Comparison of ENCODE assay signal across 15 mouse cellular contexts in genomic region chr9:78847890-78848563, GRCm38 (mm10).
DNase-seq lines count a peak whose midpoint lies in the region; ATAC-seq lines count a peak whose summit lies in the region.
"Had no signal": no experiment of that assay in that cellular context is flagged by ENCODE, and none has a peak within 500 bp of the region (broad histone marks: within the 10 kb centered on the region; RNA-seq: fewer than 3 reads in every experiment).

No protein-coding gene starts in this region.

- H3K27ac ChIP-seq in heart, embryonic 11.5 days (ENCODE audit: low read depth, low read length): 0 out of 2 replicates have a peak overlapping the region, but pooled peaks have one; percentile 35
- no peak overlapping the region for H3K27ac ChIP-seq in hindbrain, embryonic 14.5 days
- H3K27ac ChIP-seq in hindbrain, embryonic 10.5 days: no peak overlapping the region
- H3K27ac ChIP-seq in limb, embryonic 11.5 days (replicated peaks; ENCODE audit: low read depth, low read length): no peak overlapping the region
- no peak overlapping the region for H3K27ac ChIP-seq in midbrain, embryonic 15.5 days
- H3K27ac ChIP-seq: left cerebral cortex, adult 2 months; macrophage; stomach, embryonic 15.5 days had no signal

- H3K4me3 ChIP-seq in heart, embryonic 11.5 days (ENCODE audit: low read depth, low read length): no peak overlapping the region
- H3K4me3 ChIP-seq in hindbrain, embryonic 14.5 days (replicated peaks; ENCODE audit: low read length): no peak overlapping the region
- no peak overlapping the region for H3K4me3 ChIP-seq in hindbrain, embryonic 10.5 days
- H3K4me3 ChIP-seq in limb, embryonic 11.5 days (ENCODE audit: low read depth, low read length): no peak overlapping the region
- no peak overlapping the region for H3K4me3 ChIP-seq in midbrain, embryonic 15.5 days
- H3K4me3 ChIP-seq: left cerebral cortex, adult 2 months; stomach, embryonic 15.5 days had no signal

- no peaks in the 10 kb centered on the region for H3K36me3 ChIP-seq in heart, embryonic 11.5 days (ENCODE audit: control insufficient read depth, insufficient read depth, low read length)
- no peaks in the 10 kb centered on the region for H3K36me3 ChIP-seq in hindbrain, embryonic 14.5 days (replicated peaks; ENCODE audit: control insufficient read depth, insufficient read depth)
- no peaks in the 10 kb centered on the region for H3K36me3 ChIP-seq in hindbrain, embryonic 10.5 days
- H3K36me3 ChIP-seq in limb, embryonic 11.5 days (ENCODE audit: control insufficient read depth, insufficient read depth, low read length): no peaks in the 10 kb centered on the region
- no peaks in the 10 kb centered on the region for H3K36me3 ChIP-seq in midbrain, embryonic 15.5 days (replicated peaks)
- H3K36me3 ChIP-seq: stomach, embryonic 15.5 days had no signal

- peaks cover 11% of the 10 kb centered on the region; the same call in 1 of the 2 replicates for H3K4me1 ChIP-seq in heart, embryonic 11.5 days (ENCODE audit: control insufficient read depth, insufficient read depth, low read length)
- H3K4me1 ChIP-seq in hindbrain, embryonic 14.5 days (replicated peaks; ENCODE audit: control insufficient read depth, insufficient read depth, low read length): no peaks in the 10 kb centered on the region
- peaks cover 9% of the 10 kb centered on the region; the same call in 1 of the 2 replicates for H3K4me1 ChIP-seq in hindbrain, embryonic 10.5 days (replicated peaks)
- H3K4me1 ChIP-seq in limb, embryonic 11.5 days (ENCODE audit: control insufficient read depth, insufficient read depth, low read length): 0 out of 2 replicates have a peak, but pooled peaks cover 5% of the 10 kb centered on the region
- peaks cover 5% of the 10 kb centered on the region; the same call in 1 of the 2 replicates for H3K4me1 ChIP-seq in midbrain, embryonic 15.5 days

- H3K4me2 ChIP-seq in heart, embryonic 11.5 days: peak overlapping the region; percentile 42
- H3K4me2 ChIP-seq in hindbrain, embryonic 14.5 days (replicated peaks): no peak overlapping the region
- H3K4me2 ChIP-seq in limb, embryonic 11.5 days (ENCODE audit: low read depth, severe bottlenecking): no peak overlapping the region
- no peak overlapping the region for H3K4me2 ChIP-seq in midbrain, embryonic 15.5 days
- H3K4me2 ChIP-seq: stomach, embryonic 15.5 days had no signal

- no peaks in the 10 kb centered on the region for H3K9me3 ChIP-seq in heart, embryonic 11.5 days (replicated peaks; ENCODE audit: control insufficient read depth, low read length)
- H3K9me3 ChIP-seq in hindbrain, embryonic 14.5 days (ENCODE audit: control insufficient read depth, low read length): no peaks in the 10 kb centered on the region
- no peaks in the 10 kb centered on the region for H3K9me3 ChIP-seq in hindbrain, embryonic 10.5 days
- no peaks in the 10 kb centered on the region for H3K9me3 ChIP-seq in limb, embryonic 11.5 days (ENCODE audit: control insufficient read depth, low read length)
- no peaks in the 10 kb centered on the region for H3K9me3 ChIP-seq in midbrain, embryonic 15.5 days
- H3K9me3 ChIP-seq: stomach, embryonic 15.5 days had no signal

- no peak overlapping the region for H3K9ac ChIP-seq in heart, embryonic 11.5 days (ENCODE audit: low read depth, low read length)
- no peak overlapping the region for H3K9ac ChIP-seq in hindbrain, embryonic 14.5 days
- no peak overlapping the region for H3K9ac ChIP-seq in limb, embryonic 11.5 days (ENCODE audit: low read length)
- no peak overlapping the region for H3K9ac ChIP-seq in midbrain, embryonic 15.5 days
- H3K9ac ChIP-seq: stomach, embryonic 15.5 days had no signal

- intact Hi-C loops in heart, postnatal 25 days (cut with DNase I): no loop called here

- WGBS in heart, embryonic 11.5 days (ENCODE audit: insufficient replicate concordance): 31% methylated on average over 9 of the region's 9 CpGs
- 55% methylated on average over 9 of the region's 9 CpGs for WGBS in hindbrain, embryonic 14.5 days
- WGBS in hindbrain, embryonic 10.5 days: 74% methylated on average over 9 of the region's 9 CpGs
- 61% methylated on average over 9 of the region's 9 CpGs for WGBS in limb, embryonic 11.5 days
- 38% methylated on average over 9 of the region's 9 CpGs for WGBS in midbrain, embryonic 15.5 days

- no peak; the same call in 1 of the 2 replicates for ATAC-seq in heart, embryonic 11.5 days (replicated peaks; ENCODE audit: insufficient number of reproducible peaks, low FRiP score, low TSS enrichment)
- peak; percentile 48; the same call in 1 of the 2 replicates for ATAC-seq in hindbrain, embryonic 14.5 days (ENCODE audit: low FRiP score)
- ATAC-seq in limb, embryonic 11.5 days (ENCODE audit: insufficient number of reproducible peaks, low FRiP score, low TSS enrichment, low read depth): no peak
- ATAC-seq in midbrain, embryonic 15.5 days (replicated peaks): peak; percentile 58; the same call in 1 of the 2 replicates
- ATAC-seq: CD4-positive, CD25-positive, alpha-beta regulatory T cell, adult 4 months had no signal

- no peaks in the 10 kb centered on the region for H3K27me3 ChIP-seq in heart, embryonic 11.5 days (ENCODE audit: control insufficient read depth, insufficient read depth, low read length)
- H3K27me3 ChIP-seq in hindbrain, embryonic 14.5 days (ENCODE audit: control insufficient read depth, insufficient read depth, low read length): no peaks in the 10 kb centered on the region
- no peaks in the 10 kb centered on the region for H3K27me3 ChIP-seq in hindbrain, embryonic 10.5 days (ENCODE audit: insufficient read depth, poor library complexity, severe bottlenecking)
- H3K27me3 ChIP-seq in limb, embryonic 11.5 days (ENCODE audit: control insufficient read depth, insufficient read depth, low read length): no peaks in the 10 kb centered on the region
- no peaks in the 10 kb centered on the region for H3K27me3 ChIP-seq in midbrain, embryonic 15.5 days (replicated peaks)
- H3K27me3 ChIP-seq: stomach, embryonic 15.5 days had no signal

- DNase-seq in heart, postnatal 25 days (ENCODE audit: low spot score): no peak
- DNase-seq in hindbrain, embryonic 14.5 days (ENCODE audit: low spot score): no peak
- no peak for DNase-seq in hindbrain, embryonic 10.5 days (ENCODE audit: low spot score)
- peak; percentile 36 for DNase-seq in limb, embryonic 11.5 days (ENCODE audit: low spot score)
- DNase-seq in kidney, postnatal 10 days: no peak
- DNase-seq: adrenal gland, adult 2 months; cerebellum, adult 18-20 months; liver; lung, adult 18-20 months had no signal

Comparison
In these comparisons a context has a peak if more than half of its experiments do, and no peak if none do; other contexts are left out.
1. ATAC-seq: peak in hindbrain, embryonic 14.5 days (single experiment) and midbrain, embryonic 15.5 days (single experiment); none in heart, embryonic 11.5 days (single experiment) and limb, embryonic 11.5 days (single experiment).